Mouse (Mus musculus): ENCODE measurements around the gene Ppp2r5a.

Gene Ppp2r5a

DNA sequence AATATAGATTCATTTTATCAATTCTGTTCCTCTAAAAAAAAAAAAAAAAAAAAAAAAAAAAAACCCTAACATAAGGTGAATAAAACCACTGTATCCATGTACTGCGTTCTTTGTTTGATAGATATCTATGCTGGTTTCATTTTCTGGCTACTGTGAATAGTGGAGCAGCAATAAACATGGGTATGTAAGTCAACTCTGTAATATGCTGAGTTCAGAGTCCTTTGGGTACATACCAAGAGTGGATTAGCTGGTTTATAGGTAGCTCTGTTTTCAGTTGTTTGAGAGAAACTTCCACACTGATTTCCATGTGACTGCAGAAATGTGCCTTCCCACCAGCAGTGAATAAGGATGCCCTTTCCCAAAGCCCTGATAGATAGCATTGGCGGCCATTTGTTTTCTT, 25.0 kb downstream of the Ppp2r5a start:
- DNase-seq (ENCODE audit: low spot score): no peak

DNA sequence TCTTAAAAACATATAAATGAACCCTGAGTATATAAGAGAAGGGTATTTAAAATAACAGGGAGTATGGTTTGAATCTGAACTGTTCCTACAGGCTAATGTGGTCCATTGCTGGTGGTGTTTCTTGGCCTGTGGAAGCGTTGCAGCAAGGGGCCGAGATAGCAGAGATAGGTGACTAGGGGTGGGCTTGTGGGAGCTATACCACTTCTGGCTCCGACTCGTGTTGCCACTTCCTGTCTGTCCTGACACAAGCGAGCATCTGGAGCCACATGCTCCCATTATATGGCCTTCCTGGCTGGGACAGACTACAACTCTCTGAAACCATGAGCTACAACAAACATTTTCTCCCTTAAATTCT, 27.5 kb downstream of the Ppp2r5a start:
- DNase-seq (ENCODE audit: low spot score): no peak

DNA sequence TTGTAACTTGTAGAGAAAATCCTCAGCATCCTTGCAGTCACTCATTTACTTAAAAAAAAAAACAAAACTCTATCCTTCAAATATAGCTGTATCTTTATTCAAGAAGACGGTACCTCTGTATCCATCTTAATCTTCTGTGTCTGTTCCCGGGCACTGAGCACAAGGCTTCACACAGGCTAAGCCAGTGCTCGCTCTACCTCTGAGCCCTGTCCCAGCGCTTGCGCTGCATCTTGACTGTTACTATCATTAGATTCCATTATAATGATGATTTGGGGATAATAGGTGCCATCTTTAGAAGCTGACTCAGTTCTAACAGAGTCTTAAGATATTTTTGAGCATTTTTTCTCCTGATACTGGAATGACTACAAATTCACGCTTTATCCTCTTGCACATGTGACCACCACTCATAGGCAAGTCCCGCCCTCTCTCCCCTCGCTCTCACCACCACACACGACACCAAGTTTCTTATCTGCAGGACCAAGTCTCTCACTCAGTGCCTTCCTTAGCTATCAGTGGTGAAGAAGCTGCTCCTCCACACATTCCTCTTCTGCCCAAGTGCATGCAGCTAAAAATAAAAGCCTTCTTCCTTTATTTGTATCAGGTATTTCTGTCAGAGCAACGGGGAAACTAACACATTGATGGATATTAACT, 28.0 kb downstream of the Ppp2r5a start:
- no peak for DNase-seq (ENCODE audit: low spot score)

DNA sequence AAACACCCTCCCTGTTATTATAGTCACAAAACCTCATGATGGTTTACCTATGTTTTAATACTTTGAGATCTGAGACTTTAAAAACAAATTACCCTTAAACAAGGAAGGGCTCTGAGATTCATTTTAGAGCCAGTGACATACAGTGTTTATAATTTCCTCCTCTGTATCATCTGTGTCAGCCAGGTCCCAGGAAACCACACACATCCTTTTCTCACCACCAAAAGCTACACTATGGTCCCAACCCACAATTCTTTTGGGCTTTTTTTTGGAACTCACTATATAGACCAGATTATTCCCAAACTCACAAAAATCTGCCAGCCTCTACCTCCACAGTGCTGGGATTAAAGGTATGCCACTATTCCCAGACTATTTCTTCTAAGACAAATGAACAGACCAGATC, 33.9 kb downstream of the Ppp2r5a start:
- no peak for DNase-seq (ENCODE audit: low spot score)

DNA sequence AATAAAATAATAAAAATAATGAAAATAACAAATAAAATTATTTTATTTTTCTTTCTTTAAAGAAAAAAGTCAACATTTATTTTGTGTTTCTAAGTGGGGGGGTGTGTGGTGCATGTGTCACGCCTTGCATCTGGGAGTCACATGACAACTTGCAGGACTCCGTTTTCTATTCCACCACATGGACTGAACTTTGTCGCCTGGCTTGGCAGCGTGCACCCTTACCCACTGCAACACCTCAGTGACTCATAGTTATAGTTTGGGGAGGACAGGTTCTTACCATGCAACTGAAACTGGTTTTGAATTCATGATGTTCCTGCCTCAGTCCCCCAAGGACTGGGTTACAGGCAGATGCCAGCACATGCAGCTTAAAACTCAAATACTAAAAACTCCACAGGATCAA, 34.9 kb downstream of the Ppp2r5a start:
- no peak for DNase-seq (ENCODE audit: low spot score)

DNA sequence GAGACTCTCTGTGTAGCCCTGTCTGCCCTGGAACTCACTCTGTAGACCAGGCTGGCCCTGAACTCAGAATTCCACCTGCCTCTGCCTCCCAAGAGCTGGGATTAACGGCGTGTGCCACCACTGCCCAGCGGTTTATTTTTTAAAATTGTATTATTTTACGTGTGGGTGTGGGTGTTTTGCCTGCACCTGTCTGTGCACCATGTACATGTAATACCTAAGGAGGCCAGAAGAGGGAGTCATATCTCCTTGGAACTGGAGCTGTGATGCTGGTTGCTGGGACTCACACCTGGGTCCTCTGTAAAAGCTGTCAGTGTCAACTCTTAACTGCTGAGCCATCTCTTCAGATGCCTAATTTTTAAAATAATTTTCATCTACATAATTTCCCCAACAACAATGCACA, 38.6 kb downstream of the Ppp2r5a start:
- DNase-seq (ENCODE audit: low spot score): no peak

DNA sequence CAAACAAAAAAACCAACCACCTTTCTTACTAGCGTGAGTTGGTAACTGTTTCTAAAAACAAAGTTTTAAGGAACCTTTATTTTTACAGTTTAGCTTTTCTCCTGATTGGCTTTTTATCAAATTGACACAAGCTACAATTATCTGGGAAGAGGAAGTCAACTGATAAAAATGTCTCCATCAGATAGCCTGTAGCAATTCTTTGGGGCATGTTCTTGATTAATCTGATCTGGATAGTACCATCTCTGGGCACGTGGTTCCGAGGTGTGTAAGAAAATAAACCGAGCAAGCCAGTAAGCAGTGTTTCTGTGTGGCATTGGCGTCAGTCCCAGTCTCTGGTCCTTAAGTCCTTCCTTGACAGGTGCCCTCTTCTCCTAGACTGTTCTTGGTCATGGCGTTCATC, 40.7 kb downstream of the Ppp2r5a start:
- DNase-seq (ENCODE audit: low spot score): no peak

DNA sequence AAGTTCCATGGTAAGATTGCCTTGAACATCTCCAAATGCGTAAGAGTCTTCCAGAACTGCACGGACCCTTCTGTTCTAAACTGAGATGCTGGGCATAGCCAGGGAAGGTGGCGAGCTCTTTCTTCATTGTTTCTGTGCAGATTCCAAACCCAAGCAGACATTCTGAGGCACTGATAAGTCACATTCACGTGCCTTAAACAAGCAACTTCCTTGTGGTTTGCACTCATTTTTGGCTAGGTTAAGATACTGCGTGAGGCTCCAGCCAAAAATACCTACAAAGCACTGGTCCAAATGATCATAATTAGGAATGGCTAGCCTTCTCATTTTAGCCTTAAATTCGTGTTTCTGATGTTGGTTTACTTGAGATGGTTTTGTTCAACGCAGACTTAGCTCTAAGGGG, 43.6 kb downstream of the Ppp2r5a start:
- DNase-seq (ENCODE audit: low spot score): no peak

DNA sequence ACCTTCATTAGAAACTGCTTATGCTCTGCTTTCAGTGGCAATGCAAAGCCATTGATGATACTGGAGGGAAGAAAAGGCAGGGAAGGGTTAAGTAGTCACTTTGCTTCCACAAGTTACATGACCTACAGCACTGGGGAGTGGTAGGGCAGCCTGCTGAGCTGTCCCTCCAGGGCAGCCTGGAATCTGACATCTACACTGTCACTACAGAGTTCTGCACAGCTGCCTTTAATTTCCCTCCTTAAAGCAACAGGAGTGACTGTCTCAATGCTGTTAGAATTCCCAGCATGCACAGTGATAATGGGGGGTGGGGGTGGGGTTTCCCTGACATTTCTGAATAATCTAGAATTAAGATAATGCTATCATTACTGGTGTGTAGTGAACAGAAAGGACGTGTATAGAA, 46.1 kb downstream of the Ppp2r5a start:
- DNase-seq (ENCODE audit: low spot score): no peak

DNA sequence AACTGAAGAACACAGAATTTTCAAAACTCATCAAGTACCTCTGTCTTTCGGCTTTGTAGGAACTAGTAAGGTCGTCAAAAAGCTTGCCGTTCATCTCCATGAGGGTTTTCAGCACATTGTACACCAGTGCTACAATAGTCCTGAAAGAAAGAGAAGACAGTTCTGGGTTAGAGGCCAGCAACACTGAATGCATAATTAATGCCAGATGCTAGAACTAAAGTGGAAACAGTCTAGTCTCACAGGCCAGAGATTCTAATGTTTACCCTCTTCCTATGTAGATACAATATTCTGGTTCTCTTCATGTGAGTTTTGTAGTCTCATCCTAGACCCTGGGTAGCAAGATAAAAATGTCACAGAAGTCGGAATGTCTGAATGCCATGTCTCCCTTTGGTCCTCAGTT, 49.2 kb downstream of the Ppp2r5a start:
- DNase-seq (ENCODE audit: low spot score): no peak

DNA sequence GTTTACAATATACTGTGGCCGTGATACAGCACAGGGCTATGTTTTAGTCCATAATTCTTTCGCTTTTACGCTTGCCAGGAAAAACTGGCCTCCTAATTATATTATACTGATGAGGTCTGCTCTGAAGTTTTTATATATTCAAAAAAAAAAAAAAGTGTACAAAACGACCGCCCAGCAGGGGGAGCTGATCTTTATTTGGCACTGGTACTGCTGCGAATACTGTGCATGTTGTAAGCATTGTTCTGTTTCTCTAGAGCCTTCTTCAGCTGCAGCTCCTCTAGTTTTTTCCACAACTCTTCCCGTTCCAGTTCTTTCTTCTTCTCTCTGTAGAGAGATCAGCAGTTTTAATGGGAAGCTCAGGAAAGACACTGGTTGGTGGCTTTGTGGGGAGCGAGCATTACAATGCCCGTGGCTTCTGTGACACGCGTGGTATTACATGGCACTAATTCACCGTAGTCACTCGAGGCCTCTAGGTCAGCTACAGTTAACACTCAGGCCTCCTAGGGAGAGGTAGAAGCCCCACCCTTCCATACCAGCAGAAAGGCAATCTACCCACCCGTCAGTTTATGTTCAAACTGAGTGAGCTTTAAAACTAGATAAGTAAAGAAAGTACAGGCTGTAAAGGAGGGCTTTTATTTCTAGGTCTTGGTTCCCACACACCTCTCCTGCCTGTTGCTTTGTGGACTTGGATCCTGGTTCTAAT, 50.1 kb downstream of the Ppp2r5a start:
- no peak for DNase-seq (ENCODE audit: low spot score)

DNA sequence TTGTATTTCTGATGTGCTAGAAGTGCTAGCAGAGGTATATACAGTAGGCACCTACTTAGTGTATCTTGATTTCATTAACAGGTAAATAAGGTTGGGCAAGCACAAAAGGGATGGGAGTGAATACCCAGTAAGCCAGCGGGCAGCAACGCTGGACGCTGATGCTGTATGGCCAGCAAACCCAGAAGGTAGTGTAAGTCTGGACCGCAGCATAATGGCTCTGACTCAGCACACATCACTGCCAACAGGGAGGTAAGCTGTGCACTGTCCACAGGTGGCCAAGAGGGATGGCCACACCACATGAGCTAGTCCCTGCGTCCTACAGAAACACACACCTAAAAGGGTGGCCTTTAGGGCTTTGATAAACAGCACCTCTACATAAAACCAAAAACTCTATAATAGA, 52.7 kb downstream of the Ppp2r5a start:
- no peak for DNase-seq (ENCODE audit: low spot score)

DNA sequence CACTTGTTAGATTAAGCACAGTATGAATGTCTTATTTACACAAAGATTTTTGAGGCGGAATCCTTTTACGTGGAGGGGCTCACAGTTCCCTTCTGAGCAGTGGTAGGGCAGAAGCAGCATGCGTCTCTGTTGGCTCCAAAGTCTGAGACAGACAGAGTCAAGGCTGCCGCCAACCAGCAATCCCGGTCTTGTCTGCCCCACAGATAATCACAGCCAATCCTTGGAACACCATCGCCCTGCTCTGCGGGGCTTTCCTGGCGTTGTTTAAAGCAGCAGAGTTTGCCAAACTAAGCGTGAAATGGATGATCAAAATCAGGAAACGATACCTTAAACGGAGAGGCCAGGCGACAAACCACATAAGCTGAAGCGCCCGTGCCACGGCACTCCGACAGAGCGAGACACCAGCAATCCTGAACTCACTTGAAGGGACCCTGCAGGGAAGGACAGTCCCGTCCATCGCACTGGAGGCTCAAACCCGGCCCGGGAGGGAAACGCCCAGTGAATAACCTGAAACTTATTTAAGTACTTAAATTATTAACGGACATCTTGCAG, 53.5 kb downstream of the Ppp2r5a start:
- no peak for DNase-seq (ENCODE audit: low spot score)

DNA sequence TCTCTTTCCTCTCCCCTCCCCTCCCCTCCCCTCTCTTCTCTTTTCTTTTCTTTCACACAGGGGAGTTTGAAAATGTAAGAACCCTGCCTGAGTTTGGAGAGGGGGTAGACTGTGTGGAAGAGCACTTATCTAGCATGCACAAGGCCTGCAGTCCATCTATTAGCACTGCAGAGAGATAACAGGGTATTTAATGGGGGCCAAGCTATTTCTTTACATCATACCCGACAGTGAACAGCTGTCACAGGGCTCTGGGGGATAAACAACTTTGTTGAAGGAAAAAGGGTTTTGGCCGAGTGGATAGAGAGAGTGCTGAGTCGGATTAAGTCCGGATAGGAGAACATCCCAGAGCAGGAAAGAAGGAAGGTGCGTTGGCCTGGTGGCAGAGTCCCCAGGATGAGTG, 54.1 kb downstream of the Ppp2r5a start:
- no peak for DNase-seq (ENCODE audit: low spot score)

DNA sequence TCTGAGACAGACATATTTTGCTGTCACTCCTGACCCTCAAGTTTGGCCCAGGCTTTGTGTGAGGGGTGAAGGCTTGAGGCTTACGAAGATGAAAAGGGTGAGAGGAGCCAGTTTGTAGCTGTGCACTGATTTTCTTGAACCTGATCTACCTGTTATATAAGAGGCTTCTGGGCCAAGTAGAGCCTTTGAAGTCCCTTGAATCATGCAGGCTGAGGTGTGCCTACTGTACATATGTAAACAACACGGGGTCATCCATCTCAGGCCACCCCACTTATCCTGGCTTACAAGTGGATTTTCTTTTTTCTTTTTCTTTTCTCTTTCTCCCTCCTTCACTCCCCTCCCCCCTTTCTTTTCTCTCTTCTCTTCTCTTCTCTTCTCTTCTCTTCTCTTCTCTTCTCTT, 54.5 kb downstream of the Ppp2r5a start:
- DNase-seq (ENCODE audit: low spot score): no peak

DNA sequence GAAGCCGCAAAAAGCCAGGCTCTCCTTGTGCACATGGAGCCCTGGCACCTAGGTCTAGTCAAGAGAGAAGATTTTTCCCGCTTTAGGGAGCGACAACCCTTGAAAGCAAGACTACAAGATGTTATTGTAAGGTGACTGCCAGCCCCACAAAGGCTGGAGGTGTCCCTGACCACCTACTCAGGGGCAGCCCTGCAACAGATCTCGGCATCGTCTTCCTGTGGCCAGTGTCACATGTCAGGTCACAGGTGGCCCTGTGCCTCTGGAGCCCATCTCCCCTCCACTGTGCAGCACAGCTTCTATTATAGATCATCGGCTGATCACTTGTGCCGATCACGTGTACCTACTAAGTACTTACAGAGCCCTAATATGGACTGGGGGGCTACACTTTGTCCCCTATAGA, 55.5 kb downstream of the Ppp2r5a start:
- no peak for DNase-seq (ENCODE audit: low spot score)

DNA sequence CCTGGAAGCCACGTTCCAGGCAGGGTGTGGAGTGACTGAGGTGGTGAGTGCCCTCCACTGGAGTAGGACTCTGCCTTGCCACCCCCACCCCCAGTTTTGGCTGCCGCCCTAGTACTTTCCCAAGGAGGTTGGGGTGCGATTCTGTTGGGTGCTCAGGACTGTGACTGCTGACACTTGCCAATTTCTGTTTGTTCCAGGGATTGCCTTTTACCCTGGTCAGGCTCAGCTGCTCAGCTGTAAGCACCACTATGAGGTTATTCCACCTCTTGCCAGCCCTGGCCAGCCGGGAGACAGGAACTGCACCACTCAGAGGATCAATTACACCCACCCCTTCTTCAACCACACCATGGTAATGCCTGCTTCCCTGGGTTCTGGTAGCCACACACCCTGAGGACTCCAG, 62.5 kb downstream of the Ppp2r5a start:
- DNase-seq (ENCODE audit: low spot score): no peak

DNA sequence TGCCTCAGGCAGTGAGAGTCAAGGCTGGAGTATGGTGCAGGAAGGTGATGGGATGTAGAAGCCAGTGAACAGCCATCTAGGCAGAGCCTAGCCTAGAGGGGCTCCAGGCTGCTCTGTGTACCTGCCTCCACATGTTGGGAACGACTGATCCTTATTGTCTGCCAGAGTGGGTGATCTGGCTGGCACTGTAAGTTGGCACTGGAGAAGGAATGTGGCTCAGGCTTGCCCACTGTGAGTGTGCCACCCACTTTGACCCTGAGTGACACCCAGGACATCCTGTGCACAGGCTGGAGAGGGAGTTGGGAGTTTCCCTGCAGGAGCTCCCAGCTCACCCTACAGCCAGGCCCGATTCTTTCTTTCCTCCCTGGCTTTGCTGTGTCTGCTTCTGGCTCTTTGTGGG, 63.2 kb downstream of the Ppp2r5a start:
- DNase-seq (ENCODE audit: low spot score): no peak

DNA sequence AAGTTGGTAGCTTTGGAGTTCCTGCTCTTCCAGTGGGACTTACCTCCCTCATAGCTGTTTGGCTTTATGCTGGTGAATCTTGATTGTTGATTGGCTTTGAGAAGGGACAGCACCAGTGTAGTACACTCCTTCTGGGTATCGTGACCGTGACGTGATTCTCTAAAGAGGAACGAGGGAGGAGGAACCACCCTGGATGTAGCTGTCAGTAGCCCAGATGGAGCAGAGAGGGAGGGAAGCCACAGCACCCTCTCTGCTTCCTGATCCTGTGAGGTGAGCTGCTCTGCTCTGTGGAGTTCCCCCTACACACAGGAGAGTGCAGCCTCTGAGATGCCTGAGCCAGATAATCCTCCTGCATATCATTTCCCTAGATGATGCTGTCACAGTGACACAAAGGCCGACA, 68.6 kb downstream of the Ppp2r5a start:
- no peak for DNase-seq (ENCODE audit: low spot score)

DNA sequence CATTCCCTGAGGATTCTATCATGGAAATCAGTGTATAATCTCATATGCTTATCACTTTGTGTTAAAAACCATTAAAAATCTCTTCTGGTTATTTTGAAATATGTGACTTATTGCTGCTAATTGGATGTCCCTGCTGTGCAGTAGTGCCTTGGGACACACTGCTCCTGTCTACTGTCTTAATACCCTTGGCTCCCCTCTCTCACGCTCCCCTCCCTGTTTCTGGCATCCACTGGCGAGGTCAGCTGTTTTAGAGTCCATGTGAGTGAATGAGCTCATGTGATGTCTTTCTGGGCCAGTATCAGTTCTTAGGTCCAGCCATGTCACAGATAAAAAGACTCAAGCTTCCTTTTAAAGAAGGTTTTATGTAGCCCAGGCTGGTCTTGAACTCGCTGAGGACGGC, 72.7 kb downstream of the Ppp2r5a start:
- no peak for DNase-seq (ENCODE audit: low spot score)

DNA sequence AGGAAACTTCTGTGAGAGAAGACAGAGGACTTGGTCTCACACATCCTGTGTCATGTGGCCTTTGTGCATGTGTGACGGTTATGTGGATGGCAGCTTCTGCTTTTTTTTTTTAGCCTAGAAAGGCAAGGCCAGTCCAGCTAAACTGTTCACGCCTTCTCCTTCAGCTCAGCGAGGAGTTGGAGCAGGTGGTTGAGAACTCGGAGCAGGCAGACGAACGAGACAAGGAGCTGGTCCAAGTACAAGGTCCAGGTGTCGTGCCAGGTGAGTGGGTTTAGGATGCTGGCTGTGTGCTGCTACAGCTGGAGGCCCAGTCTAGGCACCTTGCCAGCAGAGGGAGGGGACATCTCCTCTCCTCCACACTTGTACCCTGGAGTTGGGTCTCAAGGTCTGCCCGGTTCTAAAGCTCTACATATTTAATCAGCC, 75.0 kb downstream of the Ppp2r5a start:
- no peak for DNase-seq (ENCODE audit: low spot score)

DNA sequence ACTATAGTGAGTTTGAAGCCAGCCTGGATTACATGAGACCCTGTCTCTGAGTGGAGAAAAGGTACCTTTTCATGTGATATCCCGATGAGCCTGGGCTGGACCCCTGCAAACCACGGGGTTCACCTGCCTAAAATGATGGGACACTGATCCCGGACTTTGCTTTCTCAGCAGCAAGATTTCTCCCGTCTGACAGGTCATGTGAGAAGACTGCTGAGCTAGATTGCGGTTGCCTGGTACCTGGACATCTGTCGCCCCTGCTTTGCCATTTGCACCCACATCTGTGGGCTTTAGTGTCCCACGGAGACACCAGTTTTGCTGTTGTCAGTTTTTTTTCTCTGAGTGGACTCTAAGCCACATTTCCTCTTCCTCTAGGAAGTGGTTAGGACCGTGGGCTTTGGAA, 75.8 kb downstream of the Ppp2r5a start:
- DNase-seq (ENCODE audit: low spot score): no peak

DNA sequence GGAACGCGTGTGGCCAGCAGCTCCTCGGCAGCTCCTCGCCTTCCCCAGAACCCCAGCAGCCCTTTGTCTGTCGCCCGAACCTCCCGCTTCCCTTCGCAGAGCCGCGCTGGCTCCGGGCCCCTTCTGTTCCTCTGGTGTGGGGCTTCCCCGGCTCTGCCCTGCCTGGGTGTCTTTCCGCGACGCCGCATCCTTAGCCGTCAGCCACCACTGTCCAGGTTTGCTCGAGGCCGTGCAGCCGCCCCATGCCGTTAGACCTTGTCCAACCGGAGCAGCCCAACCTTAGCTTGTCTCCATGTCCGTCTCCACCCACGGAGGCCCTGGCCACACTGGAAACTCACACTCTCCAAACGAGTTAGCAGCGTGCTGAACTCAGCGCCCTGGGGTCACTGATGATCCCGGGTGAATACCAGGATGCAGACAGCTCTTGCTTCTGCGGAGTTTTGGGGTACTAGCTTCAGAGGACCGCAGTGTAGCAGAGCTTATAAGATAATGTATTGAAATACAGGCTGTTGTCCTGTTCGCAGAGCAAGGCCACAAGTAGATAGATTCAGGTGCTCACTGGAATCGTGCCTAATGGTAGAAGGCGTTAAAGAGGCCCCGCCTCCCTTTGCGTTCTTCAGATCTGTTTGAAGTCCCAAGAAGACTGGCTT, 76.7 kb downstream of the Ppp2r5a start:
- DNase-seq (ENCODE audit: low spot score): no peak
